Mouse (Mus musculus) C2C12 (cell line): ENCODE results near the gene Tnks1bp1. TPM values are rescaled to one million over a fixed set of nuclear protein-coding genes. Genes with fewer than 3 reads are reported as not detected.

Source experiments
- H3K27me3 ChIP-seq: one replicate; pipeline ENCODE4 v1.6.1; 2011; ENCODE audit not compliant: control insufficient read depth, insufficient read depth, insufficient read length
- H3K36me3 ChIP-seq: one replicate; pipeline ENCODE4 v1.6.1; 2011; ENCODE audit not compliant: control insufficient read depth, insufficient read depth
- H3K4me3 ChIP-seq: one replicate; pipeline ENCODE4 v1.5.1; 2011; ENCODE audit warnings: mild to moderate bottlenecking, control low read depth; ENCODE audit not compliant: poor library complexity, insufficient read depth, severe bottlenecking
- H3K79me2 ChIP-seq: one replicate; pipeline ENCODE4 v1.6.1; 2011; ENCODE audit not compliant: control insufficient read depth, insufficient read depth
- H3K79me3 ChIP-seq: one replicate; pipeline ENCODE4 v1.6.1; 2011; ENCODE audit warnings: low read depth, control low read depth
- H3ac ChIP-seq: one replicate; pipeline ENCODE3; 2011; ENCODE audit warnings: low read depth; ENCODE audit not compliant: control insufficient read depth, insufficient read length
- CEBPB ChIP-seq: IDR thresholded peaks from one replicate; pipeline ENCODE4 v1.6.1; 2011; ENCODE audit warnings: low read depth, mild to moderate bottlenecking, control low read depth, moderate library complexity
- CTCF ChIP-seq: IDR thresholded peaks from one replicate; pipeline ENCODE4 v1.5.1; 2011; ENCODE audit not compliant: control insufficient read depth, insufficient read depth, insufficient read length
- FOSL1 ChIP-seq: IDR thresholded peaks from one replicate; pipeline ENCODE4 v1.8.0; 2011; ENCODE audit warnings: mild to moderate bottlenecking, low read length; ENCODE audit not compliant: poor library complexity, insufficient read depth, severe bottlenecking
- MAX ChIP-seq: IDR thresholded peaks from one replicate; pipeline ENCODE4 v1.6.1; 2011; ENCODE audit warnings: mild to moderate bottlenecking, control low read depth
- MYOD1 ChIP-seq: IDR thresholded peaks from one replicate; pipeline ENCODE4 v1.6.1; 2011; ENCODE audit warnings: low read depth; ENCODE audit not compliant: control insufficient read depth, insufficient read length
- MYOG ChIP-seq: IDR thresholded peaks from one replicate; pipeline ENCODE4 v1.6.1; 2011; ENCODE audit not compliant: control insufficient read depth, insufficient read length; ENCODE audit errors: extremely low read depth
- USF1 ChIP-seq: IDR thresholded peaks from one replicate; pipeline ENCODE4 v1.6.1; 2011; ENCODE audit warnings: low read depth, mild to moderate bottlenecking, control low read depth, moderate library complexity
- polyA plus RNA-seq: library from polyadenylated mRNA; unstranded; fragments of >200 nt; fragmentation: generic; extraction: Trizol; gene quantifications from one replicate; pipeline ENCODE4 v1.2.1, GENCODE M21; 2012; ENCODE audit warnings: missing spikeins

The Tnks1bp1 gene
- polyA plus RNA-seq, 1 experiment: 58.6 TPM

- no peak overlapping the region for H3ac ChIP-seq
- TF ChIP-seq MAX (no peak), MYOG (no peak), MYOD1 (no peak), USF1 (no peak), FOSL1 (no peak), CEBPB (no peak), CTCF (no peak)
Observed at GRCm38 (mm10) chr2:85110288-85110875, 62.6 kb downstream of the Tnks1bp1 start.

More at GRCm38 (mm10) chr2:85110288-85110875, 62.6 kb downstream of the Tnks1bp1 start:
- Histone ChIP-seq H3K27me3 (no peaks in the 10 kb centered on the region), H3K4me3 (no peak overlapping the region), H3K36me3 (no peaks in the 10 kb centered on the region), H3K79me3 (no peaks in the 10 kb centered on the region), H3K79me2 (no peaks in the 10 kb centered on the region)

Other genes starting within 250 kb of the Tnks1bp1 start
- gene Ube2l6, start 249.2 kb upstream of the Tnks1bp1 start, polyA plus RNA-seq: 16.2 TPM
- gene Smtnl1, start 225.4 kb upstream of the Tnks1bp1 start, polyA plus RNA-seq: 0.06 TPM
- 108 TPM for gene Timm10, start 221.0 kb upstream of the Tnks1bp1 start, polyA plus RNA-seq
- 6.6 TPM for gene Slc43a1, start 209.2 kb upstream of the Tnks1bp1 start, polyA plus RNA-seq
- 0.18 TPM for gene Rtn4rl2, start 161.3 kb upstream of the Tnks1bp1 start, polyA plus RNA-seq
- gene Slc43a3, start 111.4 kb upstream of the Tnks1bp1 start, polyA plus RNA-seq: 10.5 TPM
- gene Prg2, start 67.6 kb upstream of the Tnks1bp1 start, polyA plus RNA-seq: not detected
- gene Prg3, start 59.8 kb upstream of the Tnks1bp1 start, polyA plus RNA-seq: not detected
- gene Ssrp1, start 10.8 kb upstream of the Tnks1bp1 start, polyA plus RNA-seq: 195 TPM
- 0.30 TPM for gene P2rx3, start 10.6 kb upstream of the Tnks1bp1 start, polyA plus RNA-seq
- gene Aplnr, start 88.2 kb downstream of the Tnks1bp1 start, polyA plus RNA-seq: not detected
- gene Lrrc55, start 149.2 kb downstream of the Tnks1bp1 start, polyA plus RNA-seq: not detected